Comparison of ENCODE assay signal across 9 mouse cellular contexts in genomic region chr8:110711271-110711934, GRCm38 (mm10). TPM values are rescaled to one million over a fixed set of nuclear protein-coding genes. Genes with fewer than 3 reads are reported as not detected.
DNase-seq lines count a peak whose midpoint lies in the region; ATAC-seq lines count a peak whose summit lies in the region.
"Had no signal": no experiment of that assay in that cellular context is flagged by ENCODE, and none has a peak within 500 bp of the region (broad histone marks: within the 10 kb centered on the region; RNA-seq: fewer than 3 reads in every experiment).

No protein-coding gene starts in this region.

- no peaks in the 10 kb centered on the region for H3K27me3 ChIP-seq in neural tube, embryonic 13.5 days
- H3K27me3 ChIP-seq in hindbrain, embryonic 14.5 days (ENCODE audit: control insufficient read depth, insufficient read depth, low read length) = no peaks in the 10 kb centered on the region
- H3K27me3 ChIP-seq in limb, embryonic 15.5 days = no peaks in the 10 kb centered on the region

- 83% methylated on average over 13 of the region's 13 CpGs for WGBS in neural tube, embryonic 13.5 days
- WGBS in hindbrain, embryonic 14.5 days = 74% methylated on average over 13 of the region's 13 CpGs
- 65% methylated on average over 13 of the region's 13 CpGs for WGBS in limb, embryonic 15.5 days

- H3K4me2 ChIP-seq in neural tube, embryonic 13.5 days = no peak overlapping the region
- H3K4me2 ChIP-seq in hindbrain, embryonic 14.5 days (replicated peaks) = no peak overlapping the region
- no peak overlapping the region for H3K4me2 ChIP-seq in limb, embryonic 15.5 days

- peaks cover 34% of the 10 kb centered on the region for H3K4me1 ChIP-seq in neural tube, embryonic 13.5 days (replicated peaks)
- peaks cover 20% of the 10 kb centered on the region for H3K4me1 ChIP-seq in hindbrain, embryonic 14.5 days (replicated peaks; ENCODE audit: control insufficient read depth, insufficient read depth, low read length)
- peaks cover 53% of the 10 kb centered on the region for H3K4me1 ChIP-seq in limb, embryonic 15.5 days

- H3K27ac ChIP-seq in neural tube, embryonic 13.5 days (replicated peaks) = 0 out of 2 replicates have a peak overlapping the region, but pooled peaks have one; percentile 9
- H3K27ac ChIP-seq in hindbrain, embryonic 14.5 days = no peak overlapping the region; the same call in 1 of the 2 replicates
- H3K27ac ChIP-seq in limb, embryonic 15.5 days = peak overlapping the region; percentile 61

- H3K36me3 ChIP-seq in neural tube, embryonic 13.5 days = peaks cover 52% of the 10 kb centered on the region
- H3K36me3 ChIP-seq in hindbrain, embryonic 14.5 days (replicated peaks; ENCODE audit: control insufficient read depth, insufficient read depth) = peaks cover 30% of the 10 kb centered on the region
- peaks cover 31% of the 10 kb centered on the region for H3K36me3 ChIP-seq in limb, embryonic 15.5 days

- no peak overlapping the region for H3K4me3 ChIP-seq in neural tube, embryonic 13.5 days
- no peak overlapping the region for H3K4me3 ChIP-seq in hindbrain, embryonic 14.5 days (replicated peaks; ENCODE audit: low read length)
- no peak overlapping the region for H3K4me3 ChIP-seq in limb, embryonic 15.5 days

- H3K9ac ChIP-seq in neural tube, embryonic 13.5 days = no peak overlapping the region
- H3K9ac ChIP-seq in hindbrain, embryonic 14.5 days = no peak overlapping the region
- H3K9ac ChIP-seq in limb, embryonic 15.5 days = no peak overlapping the region

- no peak for DNase-seq in neural tube, embryonic 10.5 days (ENCODE audit: extremely low spot score, low spot score)
- no peak for DNase-seq in hindbrain, embryonic 14.5 days (ENCODE audit: low spot score)
- DNase-seq in thymus, postnatal 10 days (ENCODE audit: low spot score in 2 of 2) = no peak
- DNase-seq in retina, embryonic 14.5 days (ENCODE audit: low spot score) = no peak
- DNase-seq in layer of hippocampus, adult 18-20 months (ENCODE audit: low spot score in 2 of 2) = no peak
- DNase-seq in ovary, postnatal 14 days (ENCODE audit: low spot score) = no peak
- DNase-seq: right cerebral cortex, postnatal 25 days had no signal

- no peaks in the 10 kb centered on the region for H3K9me3 ChIP-seq in neural tube, embryonic 13.5 days
- no peaks in the 10 kb centered on the region for H3K9me3 ChIP-seq in hindbrain, embryonic 14.5 days (ENCODE audit: control insufficient read depth, low read length)
- H3K9me3 ChIP-seq in limb, embryonic 15.5 days = no peaks in the 10 kb centered on the region

- ATAC-seq in neural tube, embryonic 13.5 days (ENCODE audit: low read depth) = no peak
- ATAC-seq in hindbrain, embryonic 14.5 days (ENCODE audit: low FRiP score) = peak; percentile 52; the same call in 1 of the 2 replicates
- ATAC-seq in limb, embryonic 15.5 days (ENCODE audit: insufficient number of reproducible peaks, low FRiP score, low TSS enrichment, low read depth) = no peak

RNA-seq across cellular contexts. Expression of gene Mtss1l, which starts 9.9 kb away (rescaled TPM):
- polyA plus RNA-seq in neural tube, embryonic 13.5 days (2015; fragmentation: Nextera tagmentation; extraction: Ambion mirVana) = 13.3 and 14.0 TPM in 2 replicates
- polyA plus RNA-seq in hindbrain, embryonic 14.5 days (2014; fragmentation: Nextera tagmentation; extraction: Ambion mirVana) = 32.9 and 36.3 TPM in 2 replicates
- polyA plus RNA-seq in limb, embryonic 15.5 days (2015; fragmentation: Nextera tagmentation; extraction: Ambion mirVana) = 9.6 and 10.2 TPM in 2 replicates
- total RNA-seq in layer of hippocampus, adult 18-20 months (2021) = 100 to 1,000 TPM; 213 to 214 TPM
